Mouse (Mus musculus): ENCODE measurements around the gene Spryd7.

GRCm38 (mm10) chr14:61571366-61571765, 14.7 kb upstream of the Spryd7 start:
- TF ChIP-seq POLR2A (IDR thresholded peaks at IDR 0.05; ENCODE audit: borderline replicate concordance, insufficient read depth, low read length) (no peak), CTCF (IDR thresholded peaks at IDR 0.05; ENCODE audit: borderline replicate concordance, insufficient read depth, low read depth, low read length) (peak; percentile 88)
